Mouse (Mus musculus): ENCODE data around the gene Susd4. TPM values are rescaled to one million over a fixed set of nuclear protein-coding genes. Genes with fewer than 3 reads are reported as not detected.

The Susd4 gene
- total and polyA plus RNA-seq, 3 experiments = not detected

GRCm38 (mm10) chr1:182792521-182793071 lies 28.9 kb downstream of the Susd4 start:
- Histone ChIP-seq H3K27me3 (ENCODE audit: insufficient read depth, low read length) (no peaks in the 10 kb centered on the region), H3K36me3 (replicated peaks) (no peaks in the 10 kb centered on the region), H3K4me3 (ENCODE audit: low read depth, low read length) (no peak overlapping the region), H3K4me1 (ENCODE audit: insufficient read depth, low read depth, low read length) (no peaks in the 10 kb centered on the region), H3K9me3 (replicated peaks) (peaks cover 84% of the 10 kb centered on the region)
- ATAC-seq (ENCODE audit: extremely low read depth, insufficient number of reproducible peaks, low FRiP score, poor library complexity, severe bottlenecking) (no peak), DNase-seq (ENCODE audit: low spot score) (no peak)
- TF ChIP-seq CTCF (IDR thresholded peaks at IDR 0.05; ENCODE audit: low read depth, low read length) (no peak), TAL1 (conservative IDR thresholded peaks at IDR 0.05; ENCODE audit: low read depth, low read length) (no peak), GATA1 (IDR thresholded peaks at IDR 0.05; ENCODE audit: borderline replicate concordance, low read length) (no peak), GATA2 (IDR thresholded peaks at IDR 0.05; ENCODE audit: borderline replicate concordance, low read depth, low read length) (no peak)

GRCm38 (mm10) chr1:182794221-182794620 lies 30.6 kb downstream of the Susd4 start:
- Histone ChIP-seq H3K4me3 (ENCODE audit: low read depth, low read length) (no peak overlapping the region), H3K27me3 (ENCODE audit: insufficient read depth, low read length) (no peaks in the 10 kb centered on the region), H3K4me1 (ENCODE audit: insufficient read depth, low read depth, low read length) (no peaks in the 10 kb centered on the region), H3K36me3 (replicated peaks) (no peaks in the 10 kb centered on the region), H3K9me3 (replicated peaks) (peaks cover 83% of the 10 kb centered on the region)
- no peak for DNase-seq (ENCODE audit: low spot score)
- TF ChIP-seq GATA2 (IDR thresholded peaks at IDR 0.05; ENCODE audit: borderline replicate concordance, low read depth, low read length) (no peak), POLR2AphosphoS5 (IDR thresholded peaks at IDR 0.05; ENCODE audit: insufficient replicate concordance, low read depth, low read length) (no peak), GATA1 (IDR thresholded peaks at IDR 0.05; ENCODE audit: borderline replicate concordance, low read length) (no peak), TAL1 (conservative IDR thresholded peaks at IDR 0.05; ENCODE audit: low read depth, low read length) (no peak), CTCF (IDR thresholded peaks at IDR 0.05; ENCODE audit: low read depth, low read length) (no peak)
- no peak for ATAC-seq (ENCODE audit: extremely low read depth, insufficient number of reproducible peaks, low FRiP score, poor library complexity, severe bottlenecking)

- H3K36me3 ChIP-seq (replicated peaks) = no peaks in the 10 kb centered on the region
- no peak overlapping the region for H3K4me3 ChIP-seq (ENCODE audit: low read depth, low read length)
- ATAC-seq (ENCODE audit: extremely low read depth, insufficient number of reproducible peaks, low FRiP score, poor library complexity, severe bottlenecking) = no peak
- H3K9me3 ChIP-seq (replicated peaks) = peaks cover 83% of the 10 kb centered on the region
- DNase-seq (ENCODE audit: low spot score) = no peak
- TF ChIP-seq GATA2 (IDR thresholded peaks at IDR 0.05; ENCODE audit: borderline replicate concordance, low read depth, low read length) (no peak), TAL1 (conservative IDR thresholded peaks at IDR 0.05; ENCODE audit: low read depth, low read length) (no peak), POLR2AphosphoS5 (IDR thresholded peaks at IDR 0.05; ENCODE audit: insufficient replicate concordance, low read depth, low read length) (no peak), GATA1 (IDR thresholded peaks at IDR 0.05; ENCODE audit: borderline replicate concordance, low read length) (no peak)
- H3K27me3 ChIP-seq (ENCODE audit: insufficient read depth, low read length) = no peaks in the 10 kb centered on the region
- no peaks in the 10 kb centered on the region for H3K4me1 ChIP-seq (ENCODE audit: insufficient read depth, low read depth, low read length)
Observed at GRCm38 (mm10) chr1:182794628-182795027, 31.0 kb downstream of the Susd4 start.

GRCm38 (mm10) chr1:182797048-182797447 lies 33.4 kb downstream of the Susd4 start:
- DNase-seq (ENCODE audit: low spot score) (no peak), ATAC-seq (ENCODE audit: extremely low read depth, insufficient number of reproducible peaks, low FRiP score, poor library complexity, severe bottlenecking) (no peak)
- Histone ChIP-seq H3K27me3 (ENCODE audit: insufficient read depth, low read length) (no peaks in the 10 kb centered on the region), H3K4me3 (ENCODE audit: low read depth, low read length) (no peak overlapping the region), H3K4me1 (ENCODE audit: insufficient read depth, low read depth, low read length) (no peaks in the 10 kb centered on the region), H3K9me3 (replicated peaks) (peaks cover 84% of the 10 kb centered on the region), H3K36me3 (replicated peaks) (no peaks in the 10 kb centered on the region)
- TF ChIP-seq POLR2AphosphoS5 (IDR thresholded peaks at IDR 0.05; ENCODE audit: insufficient replicate concordance, low read depth, low read length) (no peak), GATA1 (IDR thresholded peaks at IDR 0.05; ENCODE audit: borderline replicate concordance, low read length) (no peak), TAL1 (conservative IDR thresholded peaks at IDR 0.05; ENCODE audit: low read depth, low read length) (no peak), CTCF (IDR thresholded peaks at IDR 0.05; ENCODE audit: low read depth, low read length) (no peak), GATA2 (IDR thresholded peaks at IDR 0.05; ENCODE audit: borderline replicate concordance, low read depth, low read length) (no peak)

- Histone ChIP-seq H3K4me1 (ENCODE audit: insufficient read depth, low read depth, low read length) (no peaks in the 10 kb centered on the region), H3K4me3 (ENCODE audit: low read depth, low read length) (no peak overlapping the region), H3K36me3 (replicated peaks) (no peaks in the 10 kb centered on the region), H3K27me3 (ENCODE audit: insufficient read depth, low read length) (no peaks in the 10 kb centered on the region), H3K9me3 (replicated peaks) (peaks cover 75% of the 10 kb centered on the region)
- DNase-seq (ENCODE audit: low spot score) (no peak), ATAC-seq (ENCODE audit: extremely low read depth, insufficient number of reproducible peaks, low FRiP score, poor library complexity, severe bottlenecking) (no peak)
- TF ChIP-seq GATA1 (IDR thresholded peaks at IDR 0.05; ENCODE audit: borderline replicate concordance, low read length) = no peak
- TF ChIP-seq CTCF (IDR thresholded peaks at IDR 0.05; ENCODE audit: low read depth, low read length) = no peak
- no peak for TF ChIP-seq GATA2 (IDR thresholded peaks at IDR 0.05; ENCODE audit: borderline replicate concordance, low read depth, low read length)
- no peak for TF ChIP-seq POLR2AphosphoS5 (IDR thresholded peaks at IDR 0.05; ENCODE audit: insufficient replicate concordance, low read depth, low read length)
- no peak for TF ChIP-seq TAL1 (conservative IDR thresholded peaks at IDR 0.05; ENCODE audit: low read depth, low read length)
Observed at GRCm38 (mm10) chr1:182801590-182801989, 37.9 kb downstream of the Susd4 start.

GRCm38 (mm10) chr1:182802891-182803290 lies 39.2 kb downstream of the Susd4 start:
- DNase-seq (ENCODE audit: low spot score) = no peak
- H3K36me3 ChIP-seq (replicated peaks) = no peaks in the 10 kb centered on the region
- no peak overlapping the region for H3K4me3 ChIP-seq (ENCODE audit: low read depth, low read length)
- no peak for ATAC-seq (ENCODE audit: extremely low read depth, insufficient number of reproducible peaks, low FRiP score, poor library complexity, severe bottlenecking)
- no peaks in the 10 kb centered on the region for H3K27me3 ChIP-seq (ENCODE audit: insufficient read depth, low read length)
- TF ChIP-seq POLR2AphosphoS5 (IDR thresholded peaks at IDR 0.05; ENCODE audit: insufficient replicate concordance, low read depth, low read length) = no peak
- TF ChIP-seq GATA1 (IDR thresholded peaks at IDR 0.05; ENCODE audit: borderline replicate concordance, low read length) = no peak
- no peaks in the 10 kb centered on the region for H3K4me1 ChIP-seq (ENCODE audit: insufficient read depth, low read depth, low read length)
- peaks cover 69% of the 10 kb centered on the region for H3K9me3 ChIP-seq (replicated peaks)

All from G1E (cell line).